Mouse (Mus musculus) embryonic facial prominence, embryonic 15.5 days (tissue): ENCODE measurements around the gene Cxcl17. TPM values are rescaled to one million over a fixed set of nuclear protein-coding genes. Genes with fewer than 3 reads are reported as not detected.

ENCODE experiments used
- ATAC-seq: fragments of 200-750 bp; cut with Nextera tagmentation; 2 replicates; pipeline ENCODE4 v1.8.0; 2017; ENCODE audit warnings: low read depth, moderate TSS enrichment; ENCODE audit not compliant: insufficient number of reproducible peaks, low FRiP score, low TSS enrichment
- H3K27ac ChIP-seq: fragments of 300-500 bp; sonication (generic); replicated peaks from 2 replicates; pipeline ENCODE4 v1.5.1; 2015; ENCODE audit warnings: mild to moderate bottlenecking, inconsistent platforms
- H3K27me3 ChIP-seq: fragments of 300-500 bp; sonication (generic); 2 replicates; pipeline ENCODE4 v1.6.1; 2015; ENCODE audit warnings: inconsistent platforms
- H3K36me3 ChIP-seq: fragments of 300-500 bp; sonication (generic); 2 replicates; pipeline ENCODE4 v1.6.1; 2015; ENCODE audit warnings: mild to moderate bottlenecking, inconsistent platforms
- H3K4me1 ChIP-seq: fragments of 300-500 bp; sonication (generic); 2 replicates; pipeline ENCODE4 v1.6.1; 2015; ENCODE audit warnings: inconsistent platforms
- H3K4me2 ChIP-seq: fragments of 300-500 bp; sonication (generic); replicated peaks from 2 replicates; pipeline ENCODE4 v1.6.1; 2015; ENCODE audit warnings: mild to moderate bottlenecking, inconsistent platforms
- H3K4me3 ChIP-seq: fragments of 300-500 bp; sonication (generic); replicated peaks from 2 replicates; pipeline ENCODE4 v1.5.1; 2015; ENCODE audit warnings: mild to moderate bottlenecking, inconsistent platforms
- H3K9ac ChIP-seq: fragments of 300-500 bp; sonication (generic); 2 replicates; pipeline ENCODE4 v1.6.1; 2015; ENCODE audit warnings: inconsistent platforms
- H3K9me3 ChIP-seq: fragments of 300-500 bp; sonication (generic); replicated peaks from 2 replicates; pipeline ENCODE4 v1.6.1; 2016; ENCODE audit warnings: inconsistent platforms
- WGBS: fragments of 180-500 bp; shearing (Covaris S2); methylation state at CpG from one replicate; pipeline ENCODE4 v1.1.7; 2015; 5-methylcytosine and 5-hydroxymethylcytosine counted together
- polyA plus RNA-seq: library from polyadenylated mRNA; unstranded; fragments of >200 nt; fragmentation: Nextera tagmentation; extraction: Ambion mirVana; gene quantifications from 2 replicates; pipeline ENCODE4 v1.2.1, GENCODE M21; 2015

Gene Cxcl17
- polyA plus RNA-seq, 1 experiment from 2014 or later, result 4.3 TPM

DNA sequence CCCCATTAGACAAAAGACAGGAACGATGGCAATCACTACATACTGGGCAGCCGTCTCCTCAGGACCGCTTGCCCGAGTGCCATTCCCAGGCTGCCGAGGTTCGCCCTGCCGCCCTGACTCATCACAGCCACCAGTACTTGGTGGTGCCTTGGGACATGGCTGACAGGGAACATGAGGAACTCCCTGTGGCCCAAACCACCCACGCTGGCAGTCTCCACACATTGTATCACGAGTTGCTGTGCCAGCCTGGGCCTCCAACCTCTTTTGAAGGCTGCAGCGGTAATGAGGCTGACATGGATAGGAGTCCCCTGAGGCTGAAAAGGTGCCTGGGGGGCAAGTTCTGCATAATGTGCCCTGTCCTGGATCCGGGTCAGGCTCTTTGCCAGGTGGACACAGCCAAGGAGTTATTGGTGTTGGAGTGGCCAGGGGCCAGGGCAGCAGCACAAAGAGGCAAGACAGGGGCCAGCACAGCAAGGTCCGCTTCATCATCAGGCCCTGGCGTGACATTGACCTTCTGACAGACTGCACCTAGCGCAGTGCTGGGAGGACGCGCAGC, 9.7 kb upstream of the Cxcl17 start:
- H3K4me1 ChIP-seq, result no peaks in the 10 kb centered on the region
- no peak overlapping the region for H3K9ac ChIP-seq
- H3K27ac ChIP-seq, result no peak overlapping the region
- H3K36me3 ChIP-seq, result no peaks in the 10 kb centered on the region
- no peak overlapping the region for H3K4me3 ChIP-seq
- H3K9me3 ChIP-seq, result no peaks in the 10 kb centered on the region
- no peak overlapping the region for H3K4me2 ChIP-seq
- peaks cover 16% of the 10 kb centered on the region for H3K27me3 ChIP-seq
- ATAC-seq, result no peak
- WGBS, result 72% methylated on average over 16 of the region's 16 CpGs

DNA sequence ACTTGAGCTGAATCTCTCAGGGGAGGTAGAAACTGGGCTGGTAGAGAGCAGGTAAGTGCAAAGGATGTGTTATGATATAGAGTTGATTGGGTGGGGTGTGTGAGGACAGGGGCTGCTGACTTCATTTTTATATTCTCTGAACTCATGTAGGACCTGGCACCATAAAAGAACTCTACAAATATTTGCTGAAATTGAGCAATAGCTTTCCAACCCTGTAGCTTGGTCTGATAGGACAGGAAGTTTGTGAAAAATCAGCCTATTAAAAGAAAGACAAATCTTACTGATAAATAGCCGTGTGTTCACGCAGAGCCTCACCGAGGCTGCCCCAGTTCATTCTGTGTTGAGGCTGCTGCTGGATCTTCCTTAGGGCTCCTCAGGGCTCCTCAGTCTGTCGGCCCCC, 7.3 kb upstream of the Cxcl17 start:
- H3K9ac ChIP-seq, result no peak overlapping the region
- no peaks in the 10 kb centered on the region for H3K36me3 ChIP-seq
- peaks cover 16% of the 10 kb centered on the region for H3K27me3 ChIP-seq
- H3K27ac ChIP-seq, result no peak overlapping the region
- H3K4me1 ChIP-seq, result no peaks in the 10 kb centered on the region
- H3K9me3 ChIP-seq, result no peaks in the 10 kb centered on the region
- 81% methylated on average over 4 of the region's 4 CpGs for WGBS
- ATAC-seq, result no peak
- H3K4me3 ChIP-seq, result no peak overlapping the region
- no peak overlapping the region for H3K4me2 ChIP-seq

DNA sequence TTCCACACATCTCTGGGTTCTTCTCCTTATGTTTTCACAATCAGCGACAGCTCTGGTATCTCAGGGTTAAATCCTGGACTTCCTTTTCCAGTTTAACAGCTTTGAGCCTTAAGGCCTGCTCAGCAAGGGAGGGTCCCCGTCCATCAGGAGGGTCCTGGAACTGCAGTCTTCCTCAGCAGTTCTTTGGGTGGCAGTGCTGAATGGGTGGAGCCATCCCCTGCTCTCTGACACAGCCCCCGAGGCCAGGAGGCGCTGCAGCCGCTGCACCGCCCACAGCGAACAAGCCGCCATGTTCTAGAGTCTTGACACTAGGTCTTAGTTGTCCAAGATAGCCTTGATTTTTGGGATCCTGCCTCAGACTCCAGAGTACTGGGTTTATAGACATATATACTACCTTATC, 6.8 kb upstream of the Cxcl17 start:
- Histone ChIP-seq H3K9ac (no peak overlapping the region), H3K4me3 (no peak overlapping the region), H3K4me1 (no peaks in the 10 kb centered on the region), H3K4me2 (no peak overlapping the region), H3K9me3 (no peaks in the 10 kb centered on the region), H3K27ac (no peak overlapping the region), H3K27me3 (peaks cover 16% of the 10 kb centered on the region), H3K36me3 (no peaks in the 10 kb centered on the region)
- WGBS, result 76% methylated on average over 8 of the region's 8 CpGs
- ATAC-seq, result no peak

- Histone ChIP-seq H3K27ac (no peak overlapping the region), H3K4me3 (no peak overlapping the region)
Measured at GRCm38 (mm10) chr7:25417597-25417996, 4.9 kb upstream of the Cxcl17 start.

GRCm38 (mm10) chr7:25411861-25412260, 825 bp downstream of the Cxcl17 start:
- no peaks in the 10 kb centered on the region for H3K4me1 ChIP-seq
- H3K27ac ChIP-seq, result no peak overlapping the region
- H3K36me3 ChIP-seq, result no peaks in the 10 kb centered on the region
- H3K4me3 ChIP-seq, result no peak overlapping the region
- no peak overlapping the region for H3K4me2 ChIP-seq
- no peaks in the 10 kb centered on the region for H3K27me3 ChIP-seq
- WGBS, result 86% methylated on average over 3 of the region's 3 CpGs
- no peaks in the 10 kb centered on the region for H3K9me3 ChIP-seq
- ATAC-seq, result no peak
- no peak overlapping the region for H3K9ac ChIP-seq

More at GRCm38 (mm10) chr7:25417597-25417996, 4.9 kb upstream of the Cxcl17 start:
- Histone ChIP-seq H3K27me3 (peaks cover 7% of the 10 kb centered on the region), H3K9me3 (no peaks in the 10 kb centered on the region), H3K4me1 (no peaks in the 10 kb centered on the region), H3K4me2 (no peak overlapping the region), H3K9ac (no peak overlapping the region), H3K36me3 (no peaks in the 10 kb centered on the region)
- WGBS, result 80% methylated on average over 1 of the region's 1 CpGs
- no peak for ATAC-seq

GRCm38 (mm10) chr7:25410969-25411615, 1.6 kb downstream of the Cxcl17 start:
- 77% methylated on average over 1 of the region's 1 CpGs for WGBS
- Histone ChIP-seq H3K36me3 (no peaks in the 10 kb centered on the region), H3K4me2 (no peak overlapping the region), H3K4me1 (no peaks in the 10 kb centered on the region), H3K4me3 (no peak overlapping the region), H3K9ac (no peak overlapping the region), H3K9me3 (no peaks in the 10 kb centered on the region), H3K27me3 (no peaks in the 10 kb centered on the region), H3K27ac (no peak overlapping the region)
- ATAC-seq, result no peak

GRCm38 (mm10) chr7:25409114-25409760, 3.4 kb downstream of the Cxcl17 start:
- Histone ChIP-seq H3K4me1 (no peaks in the 10 kb centered on the region), H3K4me3 (no peak overlapping the region), H3K4me2 (no peak overlapping the region), H3K9me3 (no peaks in the 10 kb centered on the region), H3K9ac (no peak overlapping the region), H3K27ac (no peak overlapping the region), H3K27me3 (no peaks in the 10 kb centered on the region), H3K36me3 (no peaks in the 10 kb centered on the region)
- no peak for ATAC-seq
- WGBS, result 42% methylated on average over 4 of the region's 4 CpGs

- no peak overlapping the region for H3K4me2 ChIP-seq
- H3K27me3 ChIP-seq, result no peaks in the 10 kb centered on the region
- H3K4me3 ChIP-seq, result no peak overlapping the region
- 82% methylated on average over 7 of the region's 7 CpGs for WGBS
- H3K9ac ChIP-seq, result no peak overlapping the region
- no peak overlapping the region for H3K27ac ChIP-seq
- no peaks in the 10 kb centered on the region for H3K36me3 ChIP-seq
- H3K9me3 ChIP-seq, result no peaks in the 10 kb centered on the region
- no peak for ATAC-seq
- peaks cover 12% of the 10 kb centered on the region; the same call in 1 of the 2 replicates for H3K4me1 ChIP-seq
Measured at GRCm38 (mm10) chr7:25406468-25406867, 6.2 kb downstream of the Cxcl17 start.

- Histone ChIP-seq H3K36me3 (no peaks in the 10 kb centered on the region), H3K27me3 (no peaks in the 10 kb centered on the region), H3K4me2 (no peak overlapping the region), H3K27ac (no peak overlapping the region), H3K4me1 (peaks cover 12% of the 10 kb centered on the region; the same call in 1 of the 2 replicates), H3K9me3 (no peaks in the 10 kb centered on the region), H3K4me3 (no peak overlapping the region), H3K9ac (no peak overlapping the region)
- 0% methylated on average over 2 of the region's 2 CpGs for WGBS
- ATAC-seq, result no peak
Measured at GRCm38 (mm10) chr7:25402671-25403101, 10.0 kb downstream of the Cxcl17 start.

GRCm38 (mm10) chr7:25401986-25402385, 10.7 kb downstream of the Cxcl17 start:
- Histone ChIP-seq H3K9me3 (no peaks in the 10 kb centered on the region), H3K4me3 (no peak overlapping the region), H3K27me3 (no peaks in the 10 kb centered on the region), H3K9ac (no peak overlapping the region), H3K4me2 (no peak overlapping the region), H3K36me3 (no peaks in the 10 kb centered on the region), H3K4me1 (peaks cover 12% of the 10 kb centered on the region; the same call in 1 of the 2 replicates), H3K27ac (0 out of 2 replicates have a peak overlapping the region, but pooled peaks have one; percentile 18)
- WGBS, result 11% methylated on average over 5 of the region's 5 CpGs
- no peak for ATAC-seq

- Histone ChIP-seq H3K27ac (no peak overlapping the region), H3K4me3 (no peak overlapping the region), H3K4me1 (peaks cover 14% of the 10 kb centered on the region; the same call in 1 of the 2 replicates), H3K9ac (no peak overlapping the region), H3K36me3 (no peaks in the 10 kb centered on the region), H3K9me3 (no peaks in the 10 kb centered on the region), H3K4me2 (no peak overlapping the region), H3K27me3 (no peaks in the 10 kb centered on the region)
- ATAC-seq, result no peak
- WGBS, result 32% methylated on average over 2 of the region's 2 CpGs
Measured at GRCm38 (mm10) chr7:25401551-25401950, 11.1 kb downstream of the Cxcl17 start.
